Mouse (Mus musculus): ENCODE data around the gene Mien1.

The Mien1 gene

DNA sequence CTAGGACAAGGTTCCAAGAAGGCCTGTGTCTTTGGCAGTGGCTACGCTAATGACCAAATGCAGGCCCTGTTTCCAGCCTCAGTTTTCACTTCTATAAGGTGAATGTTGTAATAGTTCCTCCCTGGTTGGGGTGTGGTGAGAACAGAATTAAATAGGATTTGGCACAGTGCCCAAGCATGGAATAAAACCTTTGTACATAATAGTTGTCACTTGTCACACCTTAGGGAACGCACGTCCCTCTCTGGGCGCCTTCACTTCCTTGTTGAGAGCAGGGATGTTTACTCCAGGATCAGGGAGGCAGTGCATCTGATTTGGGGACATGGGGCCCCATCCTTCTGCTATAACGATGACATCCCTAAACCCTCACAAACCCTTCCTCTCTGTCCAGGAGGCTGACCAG is 10.4 kb downstream of the Mien1 start:
- DNase-seq (ENCODE audit: low read depth, low spot score): no peak

DNA sequence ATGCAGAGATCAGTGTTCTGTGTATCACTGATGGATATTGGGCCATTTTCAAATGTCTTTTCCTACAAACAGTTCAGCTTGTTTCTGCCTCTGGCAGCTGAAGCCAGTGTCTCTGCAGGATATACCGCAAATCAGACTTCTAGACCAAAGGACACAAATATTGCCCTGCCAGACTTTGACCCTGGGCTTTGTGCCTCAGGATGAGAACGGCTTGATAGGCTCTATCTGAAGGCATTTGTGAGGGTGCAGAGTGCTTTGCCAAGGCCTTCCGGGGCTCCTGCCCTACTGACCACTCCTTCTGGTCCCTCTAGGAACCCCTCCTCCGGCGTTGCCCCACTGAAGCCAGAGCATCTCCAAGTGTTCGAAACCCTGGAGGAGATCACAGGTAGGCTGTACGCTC is 12.2 kb downstream of the Mien1 start:
- DNase-seq (ENCODE audit: low read depth, low spot score): no peak

DNA sequence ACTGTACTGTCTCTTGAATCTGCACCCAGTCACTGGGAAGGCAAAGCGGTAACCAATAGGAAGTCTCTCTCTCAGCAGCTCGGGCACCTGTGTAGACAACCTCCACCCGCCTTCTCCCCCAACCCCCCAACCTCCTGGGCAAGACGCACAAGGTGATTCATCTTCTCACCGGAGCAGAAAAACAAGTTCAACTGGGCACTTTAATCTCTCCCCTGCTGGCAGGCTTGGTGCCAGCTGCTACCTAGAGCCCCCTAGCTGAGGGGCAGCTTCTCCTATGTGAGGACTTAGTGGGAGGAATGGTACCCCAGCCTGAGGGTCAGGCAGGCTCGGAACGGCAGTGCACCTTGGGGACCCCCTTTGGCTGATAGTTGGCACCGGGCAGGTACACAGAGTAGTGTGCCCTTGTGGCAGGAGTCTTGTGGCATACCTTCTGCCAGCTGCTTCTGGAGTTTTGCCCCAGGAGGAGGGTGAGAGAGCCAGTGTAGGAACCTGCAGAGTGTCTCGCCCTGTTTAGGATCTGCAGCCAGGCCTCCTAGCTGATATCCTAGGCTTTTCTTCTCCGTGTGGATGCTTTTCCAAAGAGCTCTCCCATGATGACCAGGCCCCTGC is 19.7 kb downstream of the Mien1 start:
- no peak for DNase-seq (ENCODE audit: low read depth, low spot score)

DNA sequence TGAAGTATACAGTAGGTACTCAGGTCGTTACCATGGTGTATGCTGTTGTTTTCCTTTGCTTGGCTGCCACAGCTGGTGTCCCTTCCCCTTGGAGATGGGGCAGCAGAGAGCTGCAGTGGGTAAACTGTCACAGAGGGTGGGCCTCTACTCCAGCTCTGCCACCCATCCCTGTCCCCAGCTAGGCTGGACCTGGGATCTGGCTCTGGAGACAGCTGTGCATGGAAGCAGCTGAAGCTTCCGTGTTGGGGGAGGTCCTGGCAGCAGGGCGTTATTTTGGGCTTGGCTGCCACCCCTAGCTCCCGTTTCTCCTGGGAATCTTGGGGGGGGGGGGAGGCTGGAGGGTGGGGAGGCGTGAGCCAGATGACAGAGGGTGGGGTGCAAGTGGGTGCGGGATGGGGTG is 20.5 kb downstream of the Mien1 start:
- DNase-seq (ENCODE audit: low read depth, low spot score): no peak

DNA sequence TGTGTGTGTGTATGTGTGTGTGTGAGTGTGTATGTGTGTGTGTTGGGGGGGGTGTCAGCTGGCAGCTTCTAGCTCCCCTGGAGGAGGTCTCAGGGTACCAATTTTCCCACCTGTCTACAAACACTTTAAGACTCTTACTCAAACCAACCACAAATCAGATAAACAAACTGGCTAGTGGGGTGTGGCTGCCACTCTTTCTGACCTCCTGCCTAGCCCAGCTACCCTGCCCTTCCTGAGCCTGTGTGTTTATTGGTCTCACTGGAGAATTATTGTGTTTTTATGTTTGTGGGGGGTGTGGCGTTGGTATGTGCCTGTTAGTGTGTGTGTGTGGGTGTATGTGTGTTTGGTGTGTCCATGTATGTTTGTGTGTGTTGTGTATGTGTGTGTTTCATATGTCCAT is 21.7 kb downstream of the Mien1 start:
- DNase-seq (ENCODE audit: low read depth, low spot score): no peak

DNA sequence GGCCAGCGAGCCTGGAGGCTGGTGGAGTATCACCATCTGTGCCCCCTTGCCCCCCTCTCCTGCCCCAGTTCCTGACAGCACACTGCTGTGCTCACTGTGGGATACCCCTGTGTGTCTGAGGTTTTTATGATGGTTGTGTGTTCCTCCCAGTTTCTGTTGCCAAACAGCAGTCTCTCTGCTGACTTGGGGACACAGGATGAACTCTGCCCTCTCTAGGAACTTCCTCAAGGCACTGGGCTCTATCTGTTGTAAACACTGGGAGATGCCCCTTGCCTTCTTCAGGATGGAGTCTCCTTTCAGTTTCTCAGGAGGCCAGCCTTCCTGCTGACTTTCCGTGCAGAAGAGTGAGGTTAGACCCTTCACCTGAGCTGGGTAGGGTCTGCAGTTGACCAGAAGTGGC is 24.6 kb downstream of the Mien1 start:
- no peak for DNase-seq (ENCODE audit: low read depth, low spot score)

DNA sequence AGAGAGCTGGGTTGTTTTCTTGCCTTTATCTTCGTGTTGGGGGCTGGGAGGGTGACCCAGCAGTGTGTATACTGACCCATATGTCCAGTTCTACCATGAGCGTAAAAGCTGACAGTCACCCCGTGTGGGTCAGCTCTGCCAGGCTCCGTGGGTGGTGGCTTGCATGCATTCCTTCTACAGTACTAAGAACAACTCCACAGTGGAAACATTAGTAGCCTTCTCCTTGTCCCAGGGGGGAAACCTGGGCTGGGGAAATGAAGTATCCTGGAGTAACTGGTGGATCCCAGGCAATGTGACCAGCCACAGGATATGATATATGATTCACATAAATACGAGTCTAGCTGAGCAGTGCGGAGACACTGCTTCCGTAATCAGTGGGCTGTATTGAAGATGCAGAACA is 25.1 kb downstream of the Mien1 start:
- DNase-seq (ENCODE audit: low read depth, low spot score): no peak

DNA sequence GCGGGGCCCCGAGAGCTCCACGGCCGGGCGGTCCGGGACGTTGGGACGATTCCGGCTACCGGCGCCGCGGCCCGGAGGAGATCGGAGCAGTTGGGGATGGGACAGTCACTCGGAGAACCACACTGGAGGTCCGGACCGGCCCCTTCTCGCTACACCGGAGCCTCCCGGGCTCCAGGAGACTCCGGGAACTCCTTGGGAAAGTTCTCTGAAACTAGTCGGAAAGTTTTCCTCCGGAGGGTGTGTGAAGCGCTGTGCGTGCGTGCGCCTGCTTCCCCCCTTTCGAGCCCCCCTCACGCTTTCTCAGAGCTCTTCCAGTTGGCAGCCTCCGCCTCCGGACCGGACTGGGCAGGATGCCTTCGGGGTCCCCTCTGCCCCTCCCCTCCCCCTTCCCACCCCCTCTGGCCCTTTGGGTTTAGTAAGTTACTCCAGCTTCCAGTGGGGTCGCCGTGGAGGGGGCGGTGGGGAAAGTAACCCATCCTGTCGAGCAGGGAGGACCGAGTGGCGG is 25.9 kb downstream of the Mien1 start:
- DNase-seq (ENCODE audit: low read depth, low spot score): no peak

DNA sequence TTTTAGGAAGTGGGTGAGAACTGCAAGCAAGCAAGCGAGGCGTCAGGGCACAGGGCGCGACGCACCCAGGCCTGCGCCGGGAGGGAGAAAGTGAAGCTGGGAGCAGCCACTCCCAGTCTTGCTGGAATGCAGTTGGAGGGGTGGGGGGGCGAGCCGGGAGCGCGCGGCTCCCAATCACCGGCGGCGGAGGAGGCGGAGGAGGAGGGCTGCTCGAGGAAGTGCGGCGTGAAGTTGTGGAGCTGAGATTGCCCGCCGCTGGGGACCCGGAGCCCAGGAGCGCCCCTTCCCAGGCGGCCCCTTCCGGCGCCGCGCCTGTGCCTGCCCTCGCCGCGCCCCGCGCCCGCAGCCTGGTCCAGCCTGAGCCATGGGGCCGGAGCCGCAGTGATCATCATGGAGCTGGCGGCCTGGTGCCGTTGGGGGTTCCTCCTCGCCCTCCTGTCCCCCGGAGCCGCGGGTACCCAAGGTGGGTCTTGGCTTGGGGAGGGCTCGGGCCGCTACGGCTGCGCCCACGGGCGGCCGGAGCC is 26.5 kb downstream of the Mien1 start, which contains the start of gene Erbb2:
Gene Erbb2 (plus strand): TSS at position 198 of the 524 bp plus-strand sequence.
- DNase-seq (ENCODE audit: low read depth, low spot score): no peak

DNA sequence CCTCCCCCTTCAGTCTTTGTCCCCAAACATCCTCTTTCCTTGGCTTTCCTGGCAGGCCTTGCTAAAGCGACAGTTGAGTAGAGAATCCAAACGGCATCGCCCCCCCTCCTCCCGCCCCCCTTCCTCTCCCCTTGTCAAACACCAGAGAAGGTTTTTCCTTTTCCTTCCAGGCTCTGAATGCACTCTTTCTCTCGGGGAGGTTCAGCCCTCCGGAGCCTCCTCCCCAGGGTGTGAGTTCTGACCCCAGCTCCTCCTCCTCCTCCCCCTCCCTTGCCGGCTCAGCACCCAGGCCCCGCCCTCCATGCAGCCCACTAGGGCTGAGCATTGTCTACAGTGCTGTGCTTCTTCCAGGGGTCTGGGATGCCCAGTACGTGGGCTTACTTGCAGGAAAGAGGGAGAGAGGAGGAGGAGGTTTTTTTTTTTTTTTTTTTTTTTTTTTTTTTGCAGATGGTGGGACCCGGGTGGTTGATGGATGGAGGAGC is 29.4 kb downstream of the Mien1 start:
- no peak for DNase-seq (ENCODE audit: low read depth, low spot score)

DNA sequence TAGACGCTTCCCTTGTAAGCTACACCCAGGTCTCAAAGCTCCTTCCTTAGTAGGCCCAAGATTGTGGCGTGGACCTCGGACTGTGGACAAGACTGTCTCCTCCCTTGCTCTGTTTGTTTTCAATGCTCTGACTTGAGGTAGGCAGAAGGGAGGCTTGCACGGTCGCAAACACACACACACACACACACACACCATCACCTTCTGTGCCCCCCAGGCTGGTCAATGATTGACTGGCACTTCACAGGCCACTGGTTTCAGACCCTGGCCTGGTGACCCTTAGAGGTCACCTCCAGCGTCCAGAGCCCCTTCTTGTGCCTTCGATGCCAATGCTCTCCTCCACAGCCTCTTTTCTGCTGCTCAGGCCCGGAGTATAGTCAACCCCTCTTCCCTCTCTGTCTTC is 29.9 kb downstream of the Mien1 start:
- no peak for DNase-seq (ENCODE audit: low read depth, low spot score)

DNA sequence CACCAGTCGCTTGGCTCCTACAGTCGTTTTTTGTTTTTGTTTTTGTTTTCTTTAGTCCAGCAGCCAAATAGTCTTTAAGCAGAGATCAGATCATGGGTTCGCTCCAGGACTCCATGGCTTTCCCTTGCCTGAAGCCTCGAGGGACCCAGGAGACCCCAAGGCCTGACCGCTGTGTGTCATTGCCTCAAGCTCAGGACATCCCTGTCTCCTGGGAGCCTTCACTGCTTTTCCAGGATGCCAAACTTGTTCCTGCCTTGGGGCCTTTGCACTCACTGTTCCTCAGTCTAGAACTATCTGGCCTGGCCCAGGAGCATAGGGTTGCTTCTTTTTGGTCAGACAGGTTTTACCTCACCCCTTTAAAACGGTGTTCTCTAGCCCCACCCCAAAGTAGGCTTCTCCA is 32.2 kb downstream of the Mien1 start:
- DNase-seq (ENCODE audit: low read depth, low spot score): no peak

DNA sequence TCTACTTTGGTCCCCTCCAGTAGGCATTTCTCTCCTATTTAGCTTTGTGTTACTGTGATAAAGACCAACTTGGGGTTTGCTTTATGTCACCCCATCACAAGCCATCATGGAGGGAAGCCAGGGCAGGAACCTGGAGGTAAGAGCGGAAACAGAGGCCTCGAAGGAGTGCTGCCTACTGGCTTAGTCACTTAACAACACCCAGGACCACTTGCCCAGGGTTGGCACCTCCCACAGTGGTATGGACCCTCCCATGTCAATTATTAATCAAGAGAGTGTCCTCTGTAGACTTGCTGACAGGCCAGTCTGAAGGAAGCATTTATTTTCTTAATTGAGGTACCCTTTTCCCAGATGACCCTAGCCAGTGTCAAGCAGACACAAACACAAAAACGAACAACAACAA is 38.0 kb downstream of the Mien1 start:
- no peak for DNase-seq (ENCODE audit: low read depth, low spot score)

DNA sequence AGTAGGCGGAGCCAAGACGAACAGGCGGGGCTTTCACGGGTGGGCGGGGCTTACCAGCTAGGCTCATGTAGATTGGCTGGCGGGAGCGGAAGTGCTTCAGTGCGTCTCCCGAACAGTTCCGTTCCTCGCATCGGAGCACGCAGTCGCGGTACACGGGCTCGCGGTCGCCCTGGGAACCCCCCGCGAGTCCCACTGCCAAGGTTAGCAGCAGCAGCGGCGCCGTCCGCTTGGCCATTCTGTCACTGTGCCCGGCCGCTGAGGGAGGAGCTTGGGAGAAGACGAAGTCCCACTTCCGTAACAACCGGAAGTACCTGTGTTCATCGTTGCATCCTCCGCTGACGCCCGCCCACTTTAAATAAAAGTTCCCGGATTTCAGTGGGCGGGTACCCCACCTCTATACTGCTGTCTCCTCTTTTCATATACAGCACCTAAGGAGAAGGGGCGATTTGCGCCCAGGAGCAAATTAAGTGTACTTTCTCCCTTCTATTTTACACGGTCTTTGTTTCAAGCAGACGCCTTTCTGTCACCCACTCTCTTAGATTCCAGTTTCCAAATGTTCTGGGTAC is 38.5 kb downstream of the Mien1 start, which contains the start of gene Pgap3:
Gene Pgap3 (minus strand): TSS at position 330 of the 566 bp plus-strand sequence.
- peak; percentile 78 for DNase-seq (ENCODE audit: low read depth, low spot score)

DNA sequence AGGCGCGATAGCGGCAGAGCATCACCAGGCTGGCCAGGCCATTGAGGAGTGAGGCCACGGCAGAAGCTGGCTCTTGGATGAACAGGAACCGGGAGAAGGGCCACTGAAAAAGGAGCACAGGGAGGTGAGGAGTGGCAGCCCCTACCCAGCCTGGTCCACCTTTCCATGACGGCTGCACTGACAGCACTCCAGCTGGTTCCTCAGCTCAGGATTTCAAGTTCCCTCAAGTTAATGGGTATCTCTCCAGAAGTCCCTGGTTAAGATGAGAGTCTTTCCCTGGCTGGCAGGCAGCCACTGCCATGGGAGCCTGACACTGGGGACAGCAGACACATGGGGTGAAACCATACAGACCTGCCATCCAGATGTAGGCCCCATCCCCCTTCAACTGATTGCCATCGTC is 40.8 kb downstream of the Mien1 start:
- no peak for DNase-seq (ENCODE audit: low read depth, low spot score)

DNA sequence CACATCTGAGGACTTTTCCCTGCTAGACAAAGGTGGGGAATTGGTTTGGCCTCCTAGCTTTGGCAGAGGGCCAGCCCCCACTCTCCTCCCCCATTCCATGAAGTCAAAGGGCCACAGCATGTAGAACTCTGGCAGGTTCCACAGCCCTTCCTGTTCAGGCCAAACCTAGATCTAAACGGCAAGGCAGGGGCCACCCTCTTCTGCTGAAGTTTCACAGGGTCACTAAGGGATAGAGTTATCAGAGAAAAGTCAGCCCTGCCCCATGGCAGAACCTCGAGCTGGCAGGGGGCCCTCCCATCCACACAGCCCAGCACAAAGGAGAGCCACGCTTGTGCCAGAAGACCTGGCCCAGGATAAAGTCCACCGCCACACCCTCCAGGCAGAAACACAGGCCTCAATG is 43.8 kb downstream of the Mien1 start:
- DNase-seq (ENCODE audit: low read depth, low spot score): no peak

DNA sequence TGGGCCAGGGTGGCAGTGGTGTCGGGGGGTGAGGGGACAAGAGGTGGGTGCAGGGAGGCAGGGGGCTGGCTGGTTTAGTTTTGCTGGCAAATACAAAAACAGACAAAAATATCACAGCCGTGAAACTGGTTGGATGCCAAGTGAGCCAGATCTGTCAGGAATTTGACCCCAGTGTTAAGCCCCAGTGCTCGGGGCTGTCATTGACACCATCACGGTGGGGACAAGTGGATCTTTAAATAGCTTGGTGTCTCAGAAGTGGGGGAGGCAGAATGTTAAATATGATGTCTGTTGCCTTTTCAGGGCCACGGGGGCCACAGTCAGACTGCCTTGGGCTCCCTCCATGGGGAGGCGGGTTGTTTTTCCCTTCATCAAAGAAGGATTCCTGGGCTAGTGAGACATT is 44.5 kb downstream of the Mien1 start:
- no peak for DNase-seq (ENCODE audit: low read depth, low spot score)

DNA sequence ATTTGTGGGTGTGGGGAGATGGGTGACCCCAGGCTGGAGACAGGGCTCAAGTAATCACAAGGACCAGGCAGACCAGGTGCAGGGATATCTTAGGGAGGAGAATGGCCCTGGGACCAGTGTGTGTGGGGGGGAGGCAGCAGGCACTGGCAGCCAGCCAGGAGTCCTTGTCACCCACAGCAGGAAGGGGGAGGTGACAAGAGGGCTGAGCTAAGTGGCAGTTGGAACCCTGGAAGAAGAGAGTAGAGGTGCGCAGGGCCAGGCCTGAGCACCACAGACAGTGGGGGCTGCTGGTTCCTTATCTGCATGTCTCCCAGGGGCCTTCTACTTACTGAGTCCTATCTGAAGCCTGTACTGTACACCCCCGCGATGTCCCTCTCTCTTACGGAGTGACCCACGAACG is 45.5 kb downstream of the Mien1 start:
- DNase-seq (ENCODE audit: low read depth, low spot score): no peak

DNA sequence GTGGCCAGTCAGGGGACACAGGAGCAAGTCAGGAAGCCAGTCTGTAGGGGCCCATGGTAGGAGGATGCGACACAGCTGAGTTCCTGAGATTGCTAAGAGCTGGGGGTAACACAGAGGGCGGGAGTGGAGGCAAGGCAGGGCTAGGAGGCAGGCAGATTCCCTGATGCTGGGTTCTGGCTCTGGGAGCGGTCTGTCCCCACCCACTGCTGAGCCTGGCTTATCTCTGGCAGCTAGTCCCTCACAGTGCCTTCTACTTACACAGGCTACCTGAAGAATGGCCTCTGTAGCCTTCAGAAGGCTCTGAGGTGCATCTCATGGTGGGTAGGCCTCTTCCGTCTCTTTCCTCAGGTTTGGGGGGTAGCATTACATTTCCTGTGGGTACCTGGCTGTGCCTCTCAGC is 46.1 kb downstream of the Mien1 start:
- no peak for DNase-seq (ENCODE audit: low read depth, low spot score)

DNA sequence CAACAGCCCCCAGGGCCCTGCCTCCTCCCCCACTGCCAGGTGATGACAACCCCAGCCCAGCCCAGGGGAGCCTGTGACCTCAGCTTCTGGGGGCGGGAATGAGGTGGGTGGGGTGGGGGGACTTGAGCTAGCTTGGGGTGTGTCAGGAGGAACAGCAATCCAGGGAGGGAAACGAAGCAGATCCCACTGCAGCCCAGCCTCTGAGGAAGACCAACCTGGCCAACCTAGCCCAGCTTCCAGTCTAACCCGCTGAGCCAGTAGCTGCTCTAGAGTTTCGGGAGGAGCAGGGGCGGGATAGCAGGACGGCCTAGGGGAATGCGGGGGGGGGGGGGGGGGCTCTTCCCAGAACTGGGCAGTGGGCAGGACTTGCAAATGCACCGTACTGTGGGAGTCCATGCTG is 46.8 kb downstream of the Mien1 start:
- DNase-seq (ENCODE audit: low read depth, low spot score): no peak

DNA sequence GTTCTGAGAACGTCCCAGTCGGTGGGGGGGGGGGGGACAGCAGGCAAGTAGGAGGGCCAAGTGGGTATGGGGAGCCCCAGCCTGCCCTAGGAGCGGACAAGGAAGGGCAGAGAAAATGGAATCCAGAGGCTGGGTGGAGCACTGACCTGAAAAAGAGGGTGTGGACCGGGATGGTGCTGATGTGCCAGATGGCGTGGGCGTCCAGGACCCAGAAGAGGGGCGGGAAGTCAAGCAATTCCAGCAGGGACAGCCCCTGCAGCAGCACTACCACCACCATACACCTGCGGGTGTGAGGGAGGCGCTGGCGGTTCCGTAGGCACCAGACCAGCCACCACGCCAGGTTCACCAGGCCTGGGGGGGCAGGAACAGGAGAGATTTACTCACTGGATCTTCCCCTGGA is 48.6 kb downstream of the Mien1 start:
- DNase-seq (ENCODE audit: low read depth, low spot score): no peak

DNA sequence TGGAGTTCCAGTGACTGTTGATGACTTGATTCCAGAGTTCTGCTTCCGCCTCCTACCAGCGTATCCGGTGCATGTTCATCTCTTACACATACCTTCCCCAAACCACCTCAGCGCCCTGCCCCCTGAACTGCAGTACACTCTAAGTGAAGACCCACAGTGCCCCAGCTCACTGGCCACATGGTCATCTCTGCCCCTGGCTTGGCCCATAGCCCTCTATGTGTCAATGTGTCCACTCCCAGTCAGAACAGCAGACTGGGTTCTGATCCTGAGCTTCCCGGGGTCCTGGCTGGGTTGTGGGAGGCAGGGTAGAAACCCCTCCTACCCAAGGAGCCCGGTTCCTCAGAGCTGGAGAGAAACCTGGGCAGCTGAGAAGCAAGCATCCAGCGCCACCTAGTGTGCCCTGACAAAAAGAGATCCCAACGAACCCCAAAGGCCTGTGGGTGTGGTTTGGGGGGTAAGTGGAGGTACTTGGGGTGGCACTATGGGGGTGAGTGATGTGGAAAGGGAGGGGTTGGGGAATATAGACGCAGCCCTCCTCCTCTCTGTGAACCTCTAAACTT is 49.5 kb downstream of the Mien1 start:
- no peak for DNase-seq (ENCODE audit: low read depth, low spot score)

DNA sequence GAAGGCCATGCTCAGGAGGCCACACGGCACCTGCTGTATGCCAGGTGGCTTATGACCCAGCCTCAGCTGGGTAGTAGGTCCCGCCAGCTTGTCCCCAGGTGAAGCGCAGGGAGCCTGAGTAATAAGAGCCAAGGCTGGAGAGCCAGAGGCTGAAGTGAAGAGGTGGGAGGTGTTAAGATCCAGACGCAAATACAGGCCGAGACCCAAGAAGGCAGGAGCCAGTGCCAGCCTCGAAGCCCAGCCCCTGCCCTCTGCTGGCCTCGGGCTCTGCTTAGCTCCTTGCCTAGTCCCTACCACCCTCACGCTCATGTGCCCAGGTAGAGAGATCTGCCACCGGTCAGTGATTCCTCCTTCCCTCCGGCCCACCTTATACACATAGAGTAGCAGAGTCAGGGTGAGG is 50.5 kb downstream of the Mien1 start:
- DNase-seq (ENCODE audit: low read depth, low spot score): no peak
